Comparison of ENCODE assay signal across 13 mouse cellular contexts in the genomic region with DNA sequence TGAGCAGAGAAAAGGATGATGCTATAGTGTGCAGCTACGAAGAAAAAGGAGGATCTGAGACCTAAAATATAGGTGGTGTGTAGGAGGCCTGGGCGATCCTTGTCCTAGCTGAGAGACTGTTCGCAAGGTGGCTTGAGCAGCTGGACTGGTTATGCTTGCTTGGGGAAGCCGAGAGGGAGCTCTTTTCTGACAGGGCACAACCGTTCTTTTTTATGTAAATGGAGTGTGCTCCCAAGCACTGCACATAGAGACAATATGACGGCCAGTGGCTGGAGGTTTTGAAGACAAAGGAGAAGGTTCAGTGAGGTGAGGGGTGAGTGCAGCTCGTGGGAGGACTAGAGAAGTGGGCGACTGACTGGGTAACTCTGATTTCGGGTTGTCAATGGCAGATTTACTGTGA. TPM values are rescaled to one million over a fixed set of nuclear protein-coding genes. Genes with fewer than 3 reads are reported as not detected.
A peak's percentile ranks its signal among the peaks of the same experiment; 100 is the strongest.
DNase-seq lines count a peak whose midpoint lies in the region; ATAC-seq and TF ChIP-seq lines count a peak whose summit lies in the region.
"Had no signal": no experiment of that assay in that cellular context is flagged by ENCODE, and none has a peak within 500 bp of the region (broad histone marks: within the 10 kb centered on the region; RNA-seq: fewer than 3 reads in every experiment).

No protein-coding gene starts in this region.

- DNase-seq in embryo, embryonic 10.5 days (ENCODE audit: low spot score), result peak; percentile 34
- peak; percentile 28 for DNase-seq in forebrain, embryonic 14.5 days (ENCODE audit: low spot score)
- DNase-seq in hindbrain, postnatal 0 days (ENCODE audit: low spot score), result peak; percentile 4
- DNase-seq in urinary bladder, adult 2 months (ENCODE audit: low spot score), result no peak
- DNase-seq in layer of hippocampus, adult 2 months (ENCODE audit: low spot score in 2 of 2), result no peak
- no peak for DNase-seq in kidney, adult 18-20 months
- DNase-seq: adrenal gland, adult 8-10 months; cerebellum, postnatal 36 days; gastrocnemius, postnatal 14 days had no signal

- ATAC-seq in forebrain, embryonic 14.5 days, result peak; percentile 70
- no peak for ATAC-seq in hindbrain, postnatal 0 days
- peak; percentile 55; the same call in 1 of the 2 replicates for ATAC-seq in neural tube, embryonic 14.5 days (ENCODE audit: low read depth)
- ATAC-seq: Patski had no signal

- no peaks in the 10 kb centered on the region for H3K9me3 ChIP-seq in forebrain, embryonic 14.5 days (replicated peaks; ENCODE audit: control insufficient read depth, low read length)
- H3K9me3 ChIP-seq in hindbrain, postnatal 0 days (ENCODE audit: low read length), result no peaks in the 10 kb centered on the region
- H3K9me3 ChIP-seq in neural tube, embryonic 14.5 days (ENCODE audit: control insufficient read depth, low read length), result no peaks in the 10 kb centered on the region
- H3K9me3 ChIP-seq: heart, embryonic 12.5 days; limb, embryonic 15.5 days had no signal

- 0 out of 2 replicates have a peak overlapping the region, but pooled peaks have one; percentile 10 for H3K4me2 ChIP-seq in forebrain, embryonic 14.5 days (ENCODE audit: low read length)
- H3K4me2 ChIP-seq in hindbrain, postnatal 0 days (ENCODE audit: low read depth, low read length), result no peak overlapping the region
- no peak overlapping the region for H3K4me2 ChIP-seq in neural tube, embryonic 14.5 days (ENCODE audit: low read depth, low read length)
- H3K4me2 ChIP-seq: heart, embryonic 12.5 days; limb, embryonic 15.5 days had no signal

- H3K27me3 ChIP-seq in forebrain, embryonic 14.5 days (replicated peaks; ENCODE audit: control insufficient read depth, insufficient read depth, low read length), result no peaks in the 10 kb centered on the region
- no peaks in the 10 kb centered on the region for H3K27me3 ChIP-seq in hindbrain, postnatal 0 days (ENCODE audit: insufficient read depth, low read length)
- H3K27me3 ChIP-seq in neural tube, embryonic 14.5 days (ENCODE audit: control insufficient read depth, insufficient read depth, low read length), result no peaks in the 10 kb centered on the region
- H3K27me3 ChIP-seq: heart, embryonic 12.5 days had no signal

- 0 out of 2 replicates have a peak, but pooled peaks cover 2% of the 10 kb centered on the region for H3K4me1 ChIP-seq in forebrain, embryonic 14.5 days (ENCODE audit: control insufficient read depth, insufficient read depth, low read length)
- no peaks in the 10 kb centered on the region for H3K4me1 ChIP-seq in hindbrain, postnatal 0 days (ENCODE audit: insufficient read depth, low read length)
- H3K4me1 ChIP-seq in neural tube, embryonic 14.5 days (ENCODE audit: control insufficient read depth, insufficient read depth, low read length), result no peaks in the 10 kb centered on the region
- H3K4me1 ChIP-seq: heart, embryonic 12.5 days; limb, embryonic 15.5 days had no signal

- no peak overlapping the region for H3K4me3 ChIP-seq in forebrain, embryonic 14.5 days (ENCODE audit: low read depth, low read length)
- H3K4me3 ChIP-seq in hindbrain, postnatal 0 days (ENCODE audit: low read length), result no peak overlapping the region
- no peak overlapping the region for H3K4me3 ChIP-seq in neural tube, embryonic 14.5 days (ENCODE audit: low read depth, low read length)
- no peak overlapping the region for H3K4me3 ChIP-seq in layer of hippocampus, adult 2 months
- H3K4me3 ChIP-seq: heart, embryonic 12.5 days; limb, embryonic 15.5 days had no signal

- H3K27ac ChIP-seq in forebrain, embryonic 14.5 days (ENCODE audit: low read depth, low read length), result peak overlapping the region; percentile 67
- H3K27ac ChIP-seq in hindbrain, postnatal 0 days, result peak overlapping the region; percentile 62
- peak overlapping the region; percentile 71 for H3K27ac ChIP-seq in neural tube, embryonic 14.5 days (ENCODE audit: low read depth, low read length)
- no peak overlapping the region for H3K27ac ChIP-seq in layer of hippocampus, adult 2 months
- H3K27ac ChIP-seq: limb, embryonic 15.5 days had no signal

- 41% methylated on average over 9 of the region's 9 CpGs for WGBS in forebrain, embryonic 14.5 days
- WGBS in hindbrain, postnatal 0 days, result 33% methylated on average over 9 of the region's 9 CpGs
- 28% methylated on average over 9 of the region's 9 CpGs for WGBS in neural tube, embryonic 14.5 days

- H3K9ac ChIP-seq in forebrain, embryonic 14.5 days (ENCODE audit: low read length), result no peak overlapping the region
- H3K9ac ChIP-seq in hindbrain, postnatal 0 days (replicated peaks; ENCODE audit: low read length), result no peak overlapping the region
- H3K9ac ChIP-seq in neural tube, embryonic 14.5 days (replicated peaks; ENCODE audit: low read depth, low read length), result no peak overlapping the region
- H3K9ac ChIP-seq: heart, embryonic 12.5 days; limb, embryonic 15.5 days had no signal

- no peaks in the 10 kb centered on the region for H3K36me3 ChIP-seq in forebrain, embryonic 14.5 days (ENCODE audit: control insufficient read depth, insufficient read depth, low read length)
- H3K36me3 ChIP-seq in hindbrain, postnatal 0 days (ENCODE audit: insufficient read depth, low read length), result no peaks in the 10 kb centered on the region
- H3K36me3 ChIP-seq in neural tube, embryonic 14.5 days (ENCODE audit: control insufficient read depth, insufficient read depth, low read length), result no peaks in the 10 kb centered on the region
- H3K36me3 ChIP-seq: heart, embryonic 12.5 days; limb, embryonic 15.5 days had no signal

- no peak for TF ChIP-seq CTCF in hindbrain, postnatal 0 days (IDR thresholded peaks at IDR 0.05; ENCODE audit: low read depth)
- TF ChIP-seq CTCF in layer of hippocampus, adult 2 months (conservative IDR thresholded peaks at IDR 0.05), result no peak

RNA-seq across cellular contexts. Expression of a gene that starts 18.7 kb away (rescaled TPM):
- 108 and 109 TPM in 2 replicates for polyA plus RNA-seq in forebrain, embryonic 14.5 days (2014; fragmentation: Nextera tagmentation; extraction: Ambion mirVana)
- total RNA-seq in hindbrain, postnatal 0 days (2014; rRNA removed), result 35.9 and 39.5 TPM in 2 replicates
- 131 and 134 TPM in 2 replicates for polyA plus RNA-seq in hindbrain, postnatal 0 days (2015; fragmentation: Nextera tagmentation; extraction: Ambion mirVana)
- 88.0 and 129 TPM in 2 replicates for polyA plus RNA-seq in neural tube, embryonic 14.5 days (2014; fragmentation: Nextera tagmentation; extraction: Ambion mirVana)
- polyA plus RNA-seq in urinary bladder, adult 2 months (2012; rRNA removed), result 63.8 and 66.5 TPM in 2 replicates
- 100 to 1,000 TPM; 152 to 157 TPM for total RNA-seq in layer of hippocampus, adult 2 months (2021)

RNA-seq across cellular contexts. Expression of a gene that starts 18.8 kb away (rescaled TPM):
- 2.3 and 3.0 TPM in 2 replicates for polyA plus RNA-seq in forebrain, embryonic 14.5 days (2014; fragmentation: Nextera tagmentation; extraction: Ambion mirVana)
- total RNA-seq in hindbrain, postnatal 0 days (2014; rRNA removed), result 3.9 and 6.0 TPM in 2 replicates
- polyA plus RNA-seq in hindbrain, postnatal 0 days (2015; fragmentation: Nextera tagmentation; extraction: Ambion mirVana), result 4.8 TPM in 2 replicates
- polyA plus RNA-seq in neural tube, embryonic 14.5 days (2014; fragmentation: Nextera tagmentation; extraction: Ambion mirVana), result 2.3 and 3.2 TPM in 2 replicates
- 5.4 and 5.8 TPM in 2 replicates for polyA plus RNA-seq in urinary bladder, adult 2 months (2012; rRNA removed)
- 10 to 100 TPM in 1 of 2 experiments, 1 to 10 TPM in 1; 7.3 to 10.5 TPM for total RNA-seq in layer of hippocampus, adult 2 months (2021)

RNA-seq across cellular contexts. Expression of a gene that starts 34.2 kb away (rescaled TPM):
- 236 and 310 TPM in 2 replicates for polyA plus RNA-seq in forebrain, embryonic 14.5 days (2014; fragmentation: Nextera tagmentation; extraction: Ambion mirVana)
- total RNA-seq in hindbrain, postnatal 0 days (2014; rRNA removed), result 166 and 269 TPM in 2 replicates
- 202 and 203 TPM in 2 replicates for polyA plus RNA-seq in hindbrain, postnatal 0 days (2015; fragmentation: Nextera tagmentation; extraction: Ambion mirVana)
- polyA plus RNA-seq in neural tube, embryonic 14.5 days (2014; fragmentation: Nextera tagmentation; extraction: Ambion mirVana), result 181 and 189 TPM in 2 replicates
- polyA plus RNA-seq in urinary bladder, adult 2 months (2012; rRNA removed), result 1,373 and 1,449 TPM in 2 replicates
- total RNA-seq in layer of hippocampus, adult 2 months (2021), result 100 to 1,000 TPM; 122 to 137 TPM

RNA-seq across cellular contexts. Expression of a gene that starts 36.3 kb away (rescaled TPM):
- polyA plus RNA-seq in forebrain, embryonic 14.5 days (2014; fragmentation: Nextera tagmentation; extraction: Ambion mirVana), result 0.28 and 0.31 TPM in 2 replicates
- 0.18 and 0.89 TPM in 2 replicates for total RNA-seq in hindbrain, postnatal 0 days (2014; rRNA removed)
- 0.44 and 0.76 TPM in 2 replicates for polyA plus RNA-seq in hindbrain, postnatal 0 days (2015; fragmentation: Nextera tagmentation; extraction: Ambion mirVana)
- polyA plus RNA-seq in neural tube, embryonic 14.5 days (2014; fragmentation: Nextera tagmentation; extraction: Ambion mirVana), result 0.20 and 0.80 TPM in 2 replicates
- 2.1 and 3.0 TPM in 2 replicates for polyA plus RNA-seq in urinary bladder, adult 2 months (2012; rRNA removed)
- 1 to 10 TPM in 1 of 2 experiments, under 1 TPM in 1; 0.66 to 1.2 TPM for total RNA-seq in layer of hippocampus, adult 2 months (2021)
- polyA plus RNA-seq: Patski had no signal

Comparison
In these comparisons a context has a peak if more than half of its experiments do, and no peak if none do; other contexts are left out.
1. DNase-seq: peak in embryo, embryonic 10.5 days (single experiment), forebrain, embryonic 14.5 days (single experiment) and hindbrain, postnatal 0 days (single experiment); none in urinary bladder, adult 2 months (single experiment), layer of hippocampus, adult 2 months (0 of 2) and kidney, adult 18-20 months (single experiment).